Mouse (Mus musculus) B cell, adult 62 days (primary cell): ENCODE results near the gene Eln. TPM values are rescaled to one million over a fixed set of nuclear protein-coding genes. Genes with fewer than 3 reads are reported as not detected.

Experiments
- total RNA-seq: library from RNA; stranded (reverse); gene quantifications from 4 replicates; pipeline ENCODE4 v1.2.4, GENCODE M21; 2023

Eln gene
- 0.16 TPM in 1 of 4 replicates, not detected in the others for total RNA-seq

GRCm38 (mm10) chr5:134746890-134747511 is at the start of gene Eln:
Gene Eln (minus strand): TSS chr5:134747323.

GRCm38 (mm10) chr5:134688086-134688717 is 58.9 kb downstream of the Eln start, which contains the start of gene Limk1:
Gene Limk1 (minus strand): TSS chr5:134688598.

Other genes with a start within 250 kb of the Eln start
- gene Clip2, start 194.9 kb downstream of the Eln start, total RNA-seq, result 7.2 to 8.7 TPM (median 7.3 TPM) in 4 replicates
- gene Syna, start 187.2 kb downstream of the Eln start, total RNA-seq, result 0.57 to 0.67 TPM in 2 of 4 replicates, not detected in the others
- gene Rfc2, start 166.0 kb downstream of the Eln start, total RNA-seq, result 128 to 145 TPM (median 138 TPM) in 4 replicates
- 232 to 260 TPM (median 237 TPM) in 4 replicates for gene Lat2, start 132.3 kb downstream of the Eln start, total RNA-seq
- 273 to 290 TPM (median 279 TPM) in 4 replicates for gene Eif4h, start 107.8 kb downstream of the Eln start, total RNA-seq
- 15.5 to 21.9 TPM (median 18.0 TPM) in 4 replicates for gene Limk1, start 58.7 kb downstream of the Eln start, total RNA-seq
- not detected in 4 replicates for gene Tmem270, start 159.4 kb upstream of the Eln start, total RNA-seq
- not detected in 4 replicates for gene Cldn13, start 168.2 kb upstream of the Eln start, total RNA-seq
- 1.4 to 3.3 TPM (median 2.4 TPM) in 4 replicates for gene Mettl27, start 185.0 kb upstream of the Eln start, total RNA-seq
- not detected in 4 replicates for gene Cldn4, start 199.6 kb upstream of the Eln start, total RNA-seq
- not detected in 4 replicates for gene Cldn3, start 238.9 kb upstream of the Eln start, total RNA-seq